Mouse (Mus musculus): ENCODE measurements at regions not wholly inside any gene's neighbourhood (a gene's known extent, or its start where the extent isn't known, plus 50 kb on each side); places are given as distances from the start of the nearest gene placed in this dataset.

DNA sequence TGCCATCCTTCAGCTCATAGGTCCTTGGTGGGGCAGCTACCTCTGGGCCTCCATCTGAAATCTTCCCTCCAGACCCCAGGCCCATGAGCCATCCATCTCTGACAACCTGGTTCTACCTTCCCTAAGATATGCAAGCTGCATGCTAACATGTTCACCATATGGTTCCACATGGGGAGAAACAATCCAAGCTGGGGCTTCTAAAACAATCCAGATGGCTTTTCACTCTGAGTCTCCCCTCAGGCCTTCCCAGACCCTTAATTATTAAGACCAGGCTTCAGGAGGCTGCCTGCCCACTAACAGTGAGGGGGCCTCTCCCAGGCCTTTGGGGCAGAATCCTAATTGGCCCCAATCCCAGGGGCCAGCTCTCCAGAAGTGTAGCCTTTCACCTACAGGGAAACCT, 71.1 kb upstream of the Sfswap start:
- no peak for DNase-seq (ENCODE audit: low read depth)

DNA sequence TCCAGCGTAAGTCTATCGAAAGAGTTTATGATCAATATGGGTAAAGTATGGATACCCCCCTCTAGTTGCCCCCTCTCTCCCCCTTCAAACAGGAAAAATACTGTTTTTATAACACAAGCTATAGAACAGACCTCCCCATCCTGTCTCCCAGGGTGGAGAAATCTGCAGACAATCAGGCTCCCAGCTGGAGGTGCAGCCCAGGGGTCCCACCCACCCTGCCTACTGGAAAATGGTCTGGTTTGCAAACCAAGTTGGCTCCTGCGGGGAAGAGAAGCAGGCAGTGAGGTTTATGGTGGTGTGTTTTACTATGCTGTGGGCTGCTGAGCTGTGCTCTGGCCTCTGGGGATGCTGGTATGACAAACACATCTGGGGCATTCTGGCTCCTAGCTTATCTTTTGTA, 70.7 kb upstream of the Sfswap start:
- DNase-seq (ENCODE audit: low read depth) = no peak

DNA sequence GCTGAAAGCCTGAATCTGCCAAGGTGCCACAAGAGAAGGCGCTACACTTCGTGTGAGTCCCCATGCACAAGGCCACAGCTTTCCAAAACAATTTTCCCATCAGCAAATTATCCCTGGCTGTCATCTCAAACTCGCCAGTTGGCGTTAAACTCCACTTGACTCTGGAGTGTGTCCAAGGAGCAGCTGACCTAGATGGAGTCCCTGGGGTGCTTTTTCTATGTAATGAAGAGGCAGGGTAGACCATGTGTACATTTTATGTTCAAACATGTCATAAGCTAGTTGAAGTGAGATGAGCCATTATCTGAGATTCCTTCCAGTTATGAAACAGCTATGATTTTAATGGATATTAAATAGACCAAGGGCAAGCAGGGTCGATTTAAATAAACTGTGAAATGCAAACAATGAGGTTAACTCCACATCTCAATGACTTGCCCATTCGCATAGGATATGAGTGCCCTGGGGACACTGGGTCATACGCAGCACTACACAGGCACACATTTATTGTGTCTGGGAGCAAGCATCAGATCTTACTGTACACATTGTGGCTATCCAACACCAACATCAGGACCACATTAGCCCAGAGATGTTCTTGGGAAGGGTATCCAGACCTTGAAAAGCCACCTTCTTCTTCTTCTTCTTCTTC, 51.0 kb upstream of the Sfswap start:
- no peak for DNase-seq (ENCODE audit: low read depth)

Data from c-Kit-positive CD71-positive TER-119-negative erythroid progenitor cells, embryonic 14.5 days (primary cell).